Mouse (Mus musculus) heart, embryonic 10.5 days (tissue): ENCODE data around the gene Fam171a2. TPM values are rescaled to one million over a fixed set of nuclear protein-coding genes. Genes with fewer than 3 reads are reported as not detected.
"Not testable (repeated sequence)": the region's sequence is repeated elsewhere in the genome, so short reads cannot be mapped to it uniquely, and the experiment has no call there.

ENCODE experiments used
- DNase-seq: peaks from one replicate; pipeline ENCODE4 v3.0.0-alpha.2; 2017; ENCODE audit warnings: low spot score
- H3K27ac ChIP-seq: fragments of 300-500 bp; sonication (generic); 2 replicates; pipeline ENCODE4 v1.5.1; 2016; ENCODE audit warnings: mild to moderate bottlenecking
- H3K27me3 ChIP-seq: fragments of 300-500 bp; sonication (generic); 2 replicates; pipeline ENCODE4 v1.6.1; 2016; ENCODE audit warnings: mild to moderate bottlenecking; ENCODE audit not compliant: poor library complexity, insufficient read depth, severe bottlenecking
- H3K36me3 ChIP-seq: fragments of 300-500 bp; sonication (generic); 2 replicates; pipeline ENCODE4 v1.6.1; 2016; ENCODE audit warnings: mild to moderate bottlenecking, moderate library complexity
- H3K4me1 ChIP-seq: fragments of 300-500 bp; sonication (generic); 2 replicates; pipeline ENCODE4 v1.6.1; 2016; ENCODE audit warnings: mild to moderate bottlenecking
- H3K4me3 ChIP-seq: fragments of 300-500 bp; sonication (generic); 2 replicates; pipeline ENCODE4 v1.5.1; 2016; ENCODE audit warnings: mild to moderate bottlenecking, moderate library complexity
- H3K9me3 ChIP-seq: fragments of 300-500 bp; sonication (generic); 2 replicates; pipeline ENCODE4 v1.6.1; 2016; ENCODE audit warnings: mild to moderate bottlenecking, moderate library complexity
- WGBS: fragments of 180-500 bp; shearing (Covaris S2); methylation state at CpG from one replicate; pipeline ENCODE4 v1.1.7; 2016; 5-methylcytosine and 5-hydroxymethylcytosine counted together
- polyA plus RNA-seq: library from polyadenylated mRNA; unstranded; fragments of >200 nt; fragmentation: Nextera tagmentation; extraction: Ambion mirVana; gene quantifications from 2 replicates; pipeline ENCODE4 v1.2.1, GENCODE M21; 2016

Gene Fam171a2
- polyA plus RNA-seq, 1 experiment from 2014 or later = 3.6 TPM

- Histone ChIP-seq H3K27me3 (no peaks in the 10 kb centered on the region), H3K4me1 (peaks cover 38% of the 10 kb centered on the region), H3K27ac (peak overlapping the region; percentile 88), H3K4me3 (peak overlapping the region; percentile 78), H3K36me3 (peaks cover 18% of the 10 kb centered on the region; the same call in 1 of the 2 replicates), H3K9me3 (no peaks in the 10 kb centered on the region)
- 23% methylated on average over 3 of the region's 3 CpGs for WGBS
- DNase-seq = no peak
Observed at GRCm38 (mm10) chr11:102429551-102429950, 17.9 kb downstream of the Fam171a2 start.

DNA sequence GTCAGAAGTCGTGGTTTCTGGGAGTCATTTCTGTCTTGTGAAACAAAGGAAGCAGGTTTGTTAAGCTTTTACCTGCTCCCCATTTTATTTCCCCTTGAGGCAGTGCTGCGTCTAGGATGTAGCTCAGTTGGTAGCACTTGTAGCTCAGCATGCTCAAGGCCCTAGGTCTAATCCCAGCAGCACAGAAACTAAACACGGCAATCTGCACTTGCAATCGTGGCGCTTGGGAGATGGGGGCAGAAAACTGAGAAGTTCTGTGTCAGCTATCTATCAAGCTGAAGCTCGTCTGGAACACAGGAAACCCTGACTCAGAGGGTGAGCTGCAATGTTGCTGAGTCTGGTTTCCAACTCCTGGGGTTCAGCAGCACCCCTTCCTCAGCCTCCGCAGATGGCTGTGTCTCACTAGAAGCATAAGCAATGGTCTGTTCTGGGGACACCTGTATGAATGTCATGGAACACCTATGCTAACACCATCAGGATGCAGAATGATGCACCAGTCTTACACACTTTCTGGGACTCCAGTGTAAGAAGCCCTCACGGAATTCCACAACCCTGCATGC lies 18.4 kb downstream of the Fam171a2 start:
- Histone ChIP-seq H3K27ac (peak overlapping the region; percentile 88; the same call in 1 of the 2 replicates), H3K4me3 (peak overlapping the region; percentile 78), H3K27me3 (no peaks in the 10 kb centered on the region), H3K36me3 (peaks cover 17% of the 10 kb centered on the region; the same call in 1 of the 2 replicates), H3K9me3 (no peaks in the 10 kb centered on the region), H3K4me1 (peaks cover 35% of the 10 kb centered on the region)
- DNase-seq = peak; percentile 55
- WGBS = 68% methylated on average over 8 of the region's 8 CpGs

DNA sequence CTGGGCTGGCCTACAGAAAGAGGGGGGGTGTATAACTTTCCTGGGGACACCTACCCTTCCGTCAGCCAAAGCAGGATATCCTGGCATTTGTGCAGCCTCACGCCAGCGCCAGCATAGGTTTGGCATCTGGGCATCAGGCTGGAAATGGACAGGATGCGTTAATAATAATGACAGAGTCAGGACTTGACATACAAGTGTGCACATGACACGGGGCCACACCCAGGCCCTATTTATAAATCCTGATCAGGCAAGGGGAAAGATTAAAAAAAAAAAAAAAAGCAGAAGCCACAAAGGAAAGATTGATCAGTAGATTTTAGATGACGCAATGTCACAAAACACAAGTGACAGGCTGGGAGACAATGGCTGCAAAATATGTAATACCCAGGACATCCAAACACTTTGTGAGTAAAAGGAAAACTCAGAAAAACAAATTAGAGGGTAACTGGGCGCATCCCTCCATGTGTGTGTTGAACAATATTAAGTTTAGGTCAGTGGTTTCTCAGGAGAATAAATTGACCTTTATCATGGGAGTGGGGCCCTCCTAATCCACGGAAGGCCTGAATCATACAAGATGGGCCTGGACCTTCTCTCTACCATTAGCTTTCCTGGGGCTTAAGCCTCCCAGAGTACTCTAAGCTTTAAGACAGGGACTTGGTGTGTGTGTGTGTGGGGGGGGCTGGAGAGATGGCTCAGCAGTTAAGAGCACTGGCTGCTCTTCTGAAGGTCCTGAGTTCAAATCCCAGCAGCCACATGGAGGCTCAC lies 21.7 kb downstream of the Fam171a2 start:
- H3K4me3 ChIP-seq = no peak overlapping the region
- no peaks in the 10 kb centered on the region for H3K27me3 ChIP-seq
- no peak overlapping the region for H3K27ac ChIP-seq
- no peaks in the 10 kb centered on the region for H3K9me3 ChIP-seq
- WGBS = 83% methylated on average over 8 of the region's 8 CpGs
- no peaks in the 10 kb centered on the region for H3K36me3 ChIP-seq
- peak; percentile 67 for DNase-seq
- peaks cover 10% of the 10 kb centered on the region for H3K4me1 ChIP-seq

DNA sequence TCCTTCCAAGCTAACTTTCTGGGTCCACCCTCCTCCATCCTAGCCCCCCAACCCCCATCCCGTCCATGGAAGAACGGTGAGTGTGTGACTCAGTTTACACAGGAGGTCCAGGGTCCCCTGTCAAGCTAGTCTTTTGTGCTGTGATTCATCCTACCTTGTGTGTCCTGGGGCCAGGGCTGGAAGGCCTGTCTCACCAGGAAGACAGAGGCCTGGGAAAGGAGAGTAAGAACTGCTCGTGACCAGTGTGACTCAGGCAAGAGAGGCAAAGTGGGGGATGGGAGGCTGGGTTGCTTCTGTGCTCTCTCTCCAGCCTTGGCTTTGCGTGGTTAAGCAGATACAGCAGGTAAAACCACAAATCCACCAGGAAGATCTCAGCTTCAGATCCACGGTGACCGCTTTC lies 22.8 kb downstream of the Fam171a2 start:
- Histone ChIP-seq H3K36me3 (no peaks in the 10 kb centered on the region), H3K27me3 (no peaks in the 10 kb centered on the region), H3K9me3 (no peaks in the 10 kb centered on the region), H3K4me1 (peaks cover 7% of the 10 kb centered on the region), H3K27ac (no peak overlapping the region), H3K4me3 (no peak overlapping the region)
- WGBS = 72% methylated on average over 6 of the region's 6 CpGs
- peak; percentile 73 for DNase-seq

- no peaks in the 10 kb centered on the region for H3K9me3 ChIP-seq
- H3K27ac ChIP-seq = no peak overlapping the region
- H3K36me3 ChIP-seq = no peaks in the 10 kb centered on the region
- no peaks in the 10 kb centered on the region for H3K27me3 ChIP-seq
- WGBS = 63% methylated on average over 8 of the region's 8 CpGs
- DNase-seq = peak; percentile 74
- H3K4me1 ChIP-seq = no peaks in the 10 kb centered on the region; the same call in 1 of the 2 replicates
- H3K4me3 ChIP-seq = no peak overlapping the region
Observed at GRCm38 (mm10) chr11:102421559-102421958, 25.9 kb downstream of the Fam171a2 start.

- Histone ChIP-seq H3K4me3 (no peak overlapping the region), H3K27ac (no peak overlapping the region), H3K36me3 (no peaks in the 10 kb centered on the region), H3K27me3 (no peaks in the 10 kb centered on the region), H3K9me3 (no peaks in the 10 kb centered on the region), H3K4me1 (no peaks in the 10 kb centered on the region)
- no peak for DNase-seq
Observed at GRCm38 (mm10) chr11:102418887-102419286, 28.6 kb downstream of the Fam171a2 start.

GRCm38 (mm10) chr11:102417160-102417559 lies 30.3 kb downstream of the Fam171a2 start:
- peaks cover 5% of the 10 kb centered on the region; the same call in 1 of the 2 replicates for H3K27me3 ChIP-seq
- H3K4me1 ChIP-seq = no peaks in the 10 kb centered on the region
- no peaks in the 10 kb centered on the region for H3K9me3 ChIP-seq
- no peaks in the 10 kb centered on the region for H3K36me3 ChIP-seq
- H3K27ac ChIP-seq = no peak overlapping the region
- 71% methylated on average over 1 of the region's 1 CpGs for WGBS
- DNase-seq = no peak
- no peak overlapping the region for H3K4me3 ChIP-seq

DNA sequence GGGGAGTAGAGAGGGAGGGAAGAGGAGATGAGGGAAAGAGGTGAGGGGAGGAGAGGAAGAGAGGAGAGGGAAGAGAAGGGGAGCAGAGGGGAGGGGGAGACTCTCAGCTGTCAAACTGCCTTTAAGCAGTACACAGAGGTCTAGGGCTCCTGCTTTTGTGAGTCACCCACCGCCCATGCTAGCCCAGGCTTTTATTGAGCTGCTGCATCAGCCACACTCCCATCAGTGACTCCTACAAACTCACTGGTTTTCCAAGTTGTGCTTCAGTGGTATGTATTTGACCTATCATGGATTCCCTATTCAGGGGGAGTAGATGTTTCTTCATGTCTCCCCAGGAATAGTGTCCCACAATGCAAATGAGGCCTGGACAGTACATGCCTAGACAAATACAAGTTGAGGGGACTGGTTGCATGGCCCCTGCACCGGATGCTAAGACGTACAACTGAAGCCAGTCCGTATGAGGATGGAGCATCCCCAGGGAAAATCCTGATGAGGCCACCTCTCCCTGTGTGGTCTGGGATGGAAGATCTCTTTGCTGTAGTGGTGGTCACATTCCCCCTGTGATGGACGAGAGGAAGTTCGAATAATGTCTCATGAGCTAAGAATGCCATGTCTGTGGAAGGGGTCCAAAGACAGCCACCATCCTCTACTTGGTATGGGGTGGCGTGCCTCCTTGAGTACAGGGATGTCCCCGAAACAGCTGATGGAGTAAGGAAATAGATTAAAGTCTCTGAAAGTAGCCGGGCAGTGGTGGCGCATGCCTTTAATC lies 32.3 kb downstream of the Fam171a2 start:
- Histone ChIP-seq H3K27me3 (peaks cover 5% of the 10 kb centered on the region; the same call in 1 of the 2 replicates), H3K4me1 (peaks cover 6% of the 10 kb centered on the region), H3K36me3 (no peaks in the 10 kb centered on the region), H3K4me3 (no peak overlapping the region), H3K9me3 (no peaks in the 10 kb centered on the region), H3K27ac (no peak overlapping the region)
- DNase-seq = peak; percentile 71
- WGBS = 68% methylated on average over 10 of the region's 10 CpGs

DNA sequence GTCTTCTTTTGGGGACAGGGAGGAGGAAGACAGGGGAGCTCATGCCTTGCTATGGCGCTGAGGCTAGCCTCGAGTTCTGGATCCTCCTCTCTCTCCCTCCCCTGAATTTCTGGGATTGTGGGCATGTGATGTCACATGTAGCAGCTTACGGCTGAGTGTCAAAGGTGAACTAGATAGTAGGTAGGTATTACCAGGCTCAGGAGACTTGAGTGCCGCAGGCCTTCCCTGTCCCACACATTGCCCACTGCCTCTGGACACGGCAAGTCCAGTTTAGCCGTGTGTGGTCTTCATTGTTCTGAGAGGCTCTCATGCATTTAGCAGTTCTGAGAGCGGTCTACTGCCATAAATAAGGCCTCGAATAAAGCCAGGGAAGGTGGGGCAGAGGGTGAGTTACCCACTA lies 34.4 kb downstream of the Fam171a2 start:
- Histone ChIP-seq H3K27ac (no peak overlapping the region), H3K36me3 (no peaks in the 10 kb centered on the region), H3K4me3 (no peak overlapping the region), H3K27me3 (peaks cover 5% of the 10 kb centered on the region; the same call in 1 of the 2 replicates), H3K9me3 (no peaks in the 10 kb centered on the region), H3K4me1 (peaks cover 14% of the 10 kb centered on the region)
- WGBS = 74% methylated on average over 8 of the region's 8 CpGs
- peak; percentile 66 for DNase-seq

DNA sequence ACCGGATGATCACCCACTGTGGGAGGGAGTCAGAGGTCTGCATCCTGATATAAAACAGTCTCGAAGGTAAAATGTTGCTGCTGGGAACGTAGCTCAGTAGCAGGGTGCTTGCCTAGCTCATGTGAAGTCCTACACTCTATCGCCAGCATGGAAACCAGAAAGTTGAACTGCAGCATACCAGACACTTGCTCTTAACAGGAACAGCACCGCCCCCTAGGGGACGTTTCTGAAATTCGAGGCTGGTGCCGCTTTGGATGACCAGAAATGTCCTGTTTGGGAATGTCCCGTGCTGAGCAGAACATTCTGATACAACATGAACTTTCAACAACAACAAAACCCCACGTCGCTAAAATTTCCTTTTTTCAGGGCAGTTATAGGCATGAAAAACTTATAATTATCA lies 35.8 kb downstream of the Fam171a2 start:
- 9% methylated on average over 11 of the region's 11 CpGs for WGBS
- H3K27me3 ChIP-seq = peaks cover 5% of the 10 kb centered on the region; the same call in 1 of the 2 replicates
- DNase-seq = peak; percentile 93
- peaks cover 21% of the 10 kb centered on the region for H3K4me1 ChIP-seq
- H3K9me3 ChIP-seq = no peaks in the 10 kb centered on the region
- H3K36me3 ChIP-seq = no peaks in the 10 kb centered on the region
- H3K27ac ChIP-seq = no peak overlapping the region
- H3K4me3 ChIP-seq = no peak overlapping the region

DNA sequence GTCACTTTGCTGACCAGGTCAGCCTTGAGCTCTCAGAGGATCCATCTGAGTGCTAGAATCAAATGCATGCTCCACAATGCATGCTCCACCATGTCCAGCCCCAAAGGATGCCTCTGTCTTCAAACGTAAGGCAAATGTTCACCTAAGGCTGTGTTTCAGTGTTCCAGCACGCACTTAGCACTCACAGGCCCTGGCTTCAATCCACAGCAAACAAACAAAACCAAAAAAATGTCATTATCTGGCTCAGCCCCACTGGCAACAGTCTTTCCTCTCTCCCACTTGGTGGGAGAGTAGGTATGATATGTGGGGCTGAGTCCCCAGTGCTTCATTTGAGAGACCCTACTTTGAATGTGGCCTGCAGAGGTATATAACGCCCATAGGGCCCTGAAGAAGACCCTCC lies 36.4 kb downstream of the Fam171a2 start:
- no peak for DNase-seq
- WGBS = 77% methylated on average over 3 of the region's 3 CpGs
- Histone ChIP-seq H3K4me3 (no peak overlapping the region), H3K27ac (peak overlapping the region; percentile 6; the same call in 1 of the 2 replicates), H3K9me3 (no peaks in the 10 kb centered on the region), H3K4me1 (peaks cover 27% of the 10 kb centered on the region), H3K36me3 (no peaks in the 10 kb centered on the region), H3K27me3 (peaks cover 5% of the 10 kb centered on the region; the same call in 1 of the 2 replicates)

- not testable (repeated sequence) for H3K36me3 ChIP-seq, H3K27me3 ChIP-seq, H3K4me3 ChIP-seq, H3K27ac ChIP-seq, H3K9me3 ChIP-seq, DNase-seq
- H3K4me1 ChIP-seq = peaks cover 34% of the 10 kb centered on the region
- 94% methylated on average over 3 of the region's 3 CpGs for WGBS
Observed at GRCm38 (mm10) chr11:102410345-102410744, 37.1 kb downstream of the Fam171a2 start.
